Mouse (Mus musculus) testis, adult 2 months (tissue): ENCODE data around the gene Arap1. TPM values are rescaled to one million over a fixed set of nuclear protein-coding genes. Genes with fewer than 3 reads are reported as not detected.

ENCODE experiments used
- H3K27ac ChIP-seq: fragments of 200-500 bp; 2 replicates; pipeline ENCODE4 v1.5.1; 2012; ENCODE audit warnings: low read depth, low read length; ENCODE audit not compliant: control insufficient read depth, insufficient read depth
- H3K27me3 ChIP-seq: fragments of 200-500 bp; 2 replicates; pipeline ENCODE4 v1.6.1; 2012; ENCODE audit warnings: mild to moderate bottlenecking, low read length, moderate library complexity; ENCODE audit not compliant: control insufficient read depth, insufficient read depth
- H3K36me3 ChIP-seq: fragments of 200-500 bp; 2 replicates; pipeline ENCODE4 v1.6.1; 2012; ENCODE audit warnings: mild to moderate bottlenecking, low read length; ENCODE audit not compliant: control insufficient read depth, insufficient read depth
- H3K4me1 ChIP-seq: fragments of 200-500 bp; 2 replicates; pipeline ENCODE4 v1.6.1; 2012; ENCODE audit warnings: low read length; ENCODE audit not compliant: control insufficient read depth, insufficient read depth
- H3K4me3 ChIP-seq: fragments of 200-500 bp; 2 replicates; pipeline ENCODE4 v1.5.1; 2012; ENCODE audit warnings: low read depth, mild to moderate bottlenecking, low read length, moderate library complexity, mixed read lengths; ENCODE audit not compliant: control insufficient read depth
- CTCF ChIP-seq: fragments of 200-500 bp; IDR thresholded peaks from 2 replicates; pipeline ENCODE4 v1.5.1; 2012; ENCODE audit warnings: low read depth, mild to moderate bottlenecking, inconsistent platforms, low read length, moderate library complexity; ENCODE audit not compliant: control insufficient read depth, insufficient read depth, insufficient replicate concordance
- POLR2A ChIP-seq: fragments of 200-500 bp; IDR thresholded peaks from 2 replicates; pipeline ENCODE4 v1.6.1; 2012; ENCODE audit warnings: low read depth, mild to moderate bottlenecking, inconsistent platforms, low read length, moderate library complexity; ENCODE audit not compliant: control insufficient read depth
- polyA plus RNA-seq: library from polyadenylated mRNA; depleted of rRNA; stranded (reverse); fragments of >200 nt; gene quantifications from 2 replicates; pipeline ENCODE4 v1.2.3, GENCODE M21; 2012

The Arap1 gene
- polyA plus RNA-seq, 1 experiment: 4.9 TPM

- Histone ChIP-seq H3K36me3 (no peaks in the 10 kb centered on the region), H3K4me1 (peaks cover 4% of the 10 kb centered on the region), H3K27me3 (no peaks in the 10 kb centered on the region), H3K27ac (no peak overlapping the region), H3K4me3 (no peak overlapping the region)
- TF ChIP-seq POLR2A (no peak), CTCF (no peak)
Measured at GRCm38 (mm10) chr7:101352404-101352803, 4.5 kb downstream of the Arap1 start.

- Histone ChIP-seq H3K4me1 (no peaks in the 10 kb centered on the region), H3K27me3 (no peaks in the 10 kb centered on the region), H3K4me3 (no peak overlapping the region), H3K27ac (no peak overlapping the region), H3K36me3 (no peaks in the 10 kb centered on the region)
- no peak for TF ChIP-seq CTCF
- TF ChIP-seq POLR2A: no peak
Measured at GRCm38 (mm10) chr7:101354423-101354822, 6.6 kb downstream of the Arap1 start.

GRCm38 (mm10) chr7:101355551-101356100 is 7.8 kb downstream of the Arap1 start:
- no peaks in the 10 kb centered on the region for H3K4me1 ChIP-seq
- no peaks in the 10 kb centered on the region for H3K27me3 ChIP-seq
- H3K36me3 ChIP-seq: no peaks in the 10 kb centered on the region
- TF ChIP-seq CTCF (no peak), POLR2A (no peak)
- no peak overlapping the region for H3K4me3 ChIP-seq
- H3K27ac ChIP-seq: no peak overlapping the region

- Histone ChIP-seq H3K36me3 (no peaks in the 10 kb centered on the region), H3K4me1 (no peaks in the 10 kb centered on the region), H3K4me3 (no peak overlapping the region), H3K27me3 (no peaks in the 10 kb centered on the region), H3K27ac (no peak overlapping the region)
- TF ChIP-seq CTCF: no peak
- TF ChIP-seq POLR2A: no peak
Measured at GRCm38 (mm10) chr7:101356868-101357267, 9.0 kb downstream of the Arap1 start.

- no peak overlapping the region for H3K27ac ChIP-seq
- H3K4me1 ChIP-seq: peaks cover 2% of the 10 kb centered on the region; the same call in 1 of the 2 replicates
- H3K36me3 ChIP-seq: no peaks in the 10 kb centered on the region
- TF ChIP-seq CTCF: no peak
- no peak for TF ChIP-seq POLR2A
- H3K4me3 ChIP-seq: no peak overlapping the region
- H3K27me3 ChIP-seq: no peaks in the 10 kb centered on the region
Measured at GRCm38 (mm10) chr7:101360406-101360805, 12.5 kb downstream of the Arap1 start.

- peaks cover 2% of the 10 kb centered on the region; the same call in 1 of the 2 replicates for H3K4me1 ChIP-seq
- H3K27me3 ChIP-seq: no peaks in the 10 kb centered on the region
- H3K4me3 ChIP-seq: no peak overlapping the region
- H3K27ac ChIP-seq: no peak overlapping the region
- TF ChIP-seq POLR2A (no peak), CTCF (no peak)
- no peaks in the 10 kb centered on the region for H3K36me3 ChIP-seq
Measured at GRCm38 (mm10) chr7:101361021-101361420, 13.2 kb downstream of the Arap1 start.

GRCm38 (mm10) chr7:101361767-101362166 is 13.9 kb downstream of the Arap1 start:
- Histone ChIP-seq H3K4me1 (peaks cover 2% of the 10 kb centered on the region; the same call in 1 of the 2 replicates), H3K4me3 (no peak overlapping the region), H3K36me3 (no peaks in the 10 kb centered on the region), H3K27me3 (no peaks in the 10 kb centered on the region), H3K27ac (no peak overlapping the region)
- TF ChIP-seq CTCF: no peak
- no peak for TF ChIP-seq POLR2A
